Mouse (Mus musculus): ENCODE results near the gene Acox1.

DNA sequence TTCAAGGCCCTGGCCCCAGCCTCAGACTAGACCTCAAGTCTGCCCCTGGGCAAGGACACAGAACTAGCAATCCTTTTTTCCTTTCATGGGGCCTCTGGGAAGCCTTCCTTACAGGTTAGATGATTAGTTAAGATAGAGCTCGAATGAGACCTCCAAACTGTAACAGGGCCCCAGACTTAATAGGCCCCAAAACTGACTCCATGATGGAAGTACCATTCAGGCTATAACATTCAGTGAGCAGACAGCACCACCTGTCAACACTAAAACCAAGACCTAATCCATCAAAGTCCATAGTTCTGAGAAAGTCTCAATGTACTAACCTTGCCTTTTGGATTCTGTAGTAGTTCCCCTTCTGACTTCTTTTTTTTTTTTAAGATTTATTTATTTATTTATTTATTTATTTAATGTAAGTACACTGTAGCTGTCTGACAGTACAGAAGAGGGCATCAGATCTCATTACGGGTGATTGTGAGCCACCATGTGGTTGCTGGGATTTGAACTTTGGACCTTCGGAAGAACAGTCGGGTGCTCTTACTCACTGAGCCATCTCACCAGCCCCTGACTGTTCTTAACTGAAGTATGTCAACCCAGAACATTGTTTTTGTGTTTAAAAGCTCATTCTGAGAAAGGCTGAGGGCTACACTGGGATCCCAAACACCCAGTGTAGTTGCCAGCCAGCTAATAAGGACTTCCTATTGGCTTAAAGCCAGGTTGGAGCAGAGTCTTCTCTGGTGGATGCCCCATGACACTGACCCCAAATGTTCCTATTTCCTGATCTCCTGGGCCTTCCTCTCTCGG is 28.6 kb downstream of the Acox1 start:
- no peak for TF ChIP-seq MAFK (IDR thresholded peaks at IDR 0.05; ENCODE audit: insufficient replicate concordance, low read length)
- TF ChIP-seq TCF12 (IDR thresholded peaks at IDR 0.05; ENCODE audit: low read depth, low read length): no peak
- no peak for TF ChIP-seq CTCF (conservative IDR thresholded peaks at IDR 0.05 in 1 of 2, IDR thresholded peaks at IDR 0.05 in 1 of 2; ENCODE audit: low read depth in 2 of 2, low read length in 2 of 2)
- TF ChIP-seq ELF1 (IDR thresholded peaks at IDR 0.05; ENCODE audit: low read depth, low read length): no peak
- TF ChIP-seq POLR2A (IDR thresholded peaks at IDR 0.05; ENCODE audit: low read depth, low read length): no peak
